Comparison of ENCODE assay signal across 10 mouse cellular contexts in the genomic region with DNA sequence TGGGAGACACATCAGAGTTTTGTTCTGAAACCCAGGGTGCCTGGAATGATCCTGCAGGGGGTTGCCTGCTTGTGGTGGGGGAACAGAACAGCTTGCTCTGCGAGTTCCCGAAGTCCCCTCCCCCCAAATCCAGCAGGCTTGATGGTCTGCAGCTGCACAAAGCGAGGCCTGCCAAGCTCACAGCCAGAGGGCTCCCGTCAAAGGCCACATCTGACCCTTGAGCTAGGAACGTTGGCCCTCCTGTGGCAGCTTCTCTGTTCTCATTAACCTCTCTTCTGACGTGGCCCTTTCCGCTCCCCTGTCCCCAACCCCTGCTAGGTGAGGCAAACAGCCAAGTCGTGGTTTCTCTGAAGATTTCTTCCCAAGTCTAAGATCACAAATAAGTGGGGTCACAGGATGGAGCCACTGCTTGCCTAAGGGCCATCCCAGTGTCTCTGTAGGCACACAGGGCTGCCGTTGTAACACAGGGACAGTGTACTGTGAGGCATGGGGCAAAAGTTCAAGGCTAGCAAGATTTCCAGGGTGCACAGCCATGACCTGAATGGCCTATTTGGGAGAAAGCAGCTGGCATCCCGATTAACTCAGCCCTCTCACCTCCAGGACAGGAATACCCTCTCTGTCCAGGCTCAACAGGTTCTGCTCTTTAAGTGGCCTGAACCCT. TPM values are rescaled to one million over a fixed set of nuclear protein-coding genes. Genes with fewer than 3 reads are reported as not detected.
A peak's percentile ranks its signal among the peaks of the same experiment; 100 is the strongest.
DNase-seq lines count a peak whose midpoint lies in the region; ATAC-seq lines count a peak whose summit lies in the region.
"Had no signal": no experiment of that assay in that cellular context is flagged by ENCODE, and none has a peak within 500 bp of the region (broad histone marks: within the 10 kb centered on the region; RNA-seq: fewer than 3 reads in every experiment).

No protein-coding gene starts in this region.

- no peaks in the 10 kb centered on the region for H3K4me1 ChIP-seq in intestine, embryonic 15.5 days (replicated peaks)
- peaks cover 2% of the 10 kb centered on the region for H3K4me1 ChIP-seq in liver, embryonic 16.5 days (ENCODE audit: control insufficient read depth, low read depth, low read length)

- 19% methylated on average over 10 of the region's 10 CpGs for WGBS in intestine, embryonic 15.5 days
- 46% methylated on average over 10 of the region's 10 CpGs for WGBS in liver, embryonic 16.5 days (ENCODE audit: insufficient replicate concordance)

- no peaks in the 10 kb centered on the region for H3K27me3 ChIP-seq in intestine, embryonic 15.5 days (replicated peaks)
- H3K27me3 ChIP-seq in liver, embryonic 16.5 days (ENCODE audit: control insufficient read depth, insufficient read depth, low read depth, low read length): no peaks in the 10 kb centered on the region

- peak; percentile 47 for ATAC-seq in intestine, embryonic 15.5 days
- peak; percentile 49; the same call in 1 of the 2 replicates for ATAC-seq in liver, embryonic 16.5 days (ENCODE audit: low read depth)

- no peaks in the 10 kb centered on the region for H3K9me3 ChIP-seq in intestine, embryonic 15.5 days
- no peaks in the 10 kb centered on the region for H3K9me3 ChIP-seq in liver, embryonic 16.5 days (replicated peaks; ENCODE audit: control insufficient read depth, low read length)

- no peak overlapping the region for H3K9ac ChIP-seq in intestine, embryonic 15.5 days
- H3K9ac ChIP-seq in liver, embryonic 16.5 days (ENCODE audit: low read depth, low read length): no peak overlapping the region

- no peak overlapping the region for H3K4me2 ChIP-seq in intestine, embryonic 15.5 days (replicated peaks)
- no peak overlapping the region for H3K4me2 ChIP-seq in liver, embryonic 16.5 days (ENCODE audit: low read depth, low read length)

- H3K36me3 ChIP-seq in intestine, embryonic 15.5 days: no peaks in the 10 kb centered on the region
- no peaks in the 10 kb centered on the region for H3K36me3 ChIP-seq in liver, embryonic 16.5 days (ENCODE audit: control insufficient read depth, insufficient read depth)

- H3K27ac ChIP-seq in intestine, embryonic 15.5 days: no peak overlapping the region
- no peak overlapping the region for H3K27ac ChIP-seq in liver, embryonic 16.5 days (ENCODE audit: low read length)

- DNase-seq in cerebellum, adult 9-11 months: peak; percentile 37
- no peak for DNase-seq in cerebellum, adult 8-10 months
- peak; percentile 13 for DNase-seq in R1 (ENCODE audit: low read depth, low spot score)
- DNase-seq in retina, postnatal 1 day: peak; percentile 82
- DNase-seq in urinary bladder, adult 18-20 months (ENCODE audit: low spot score in 2 of 2): no peak
- no peak for DNase-seq in ovary, postnatal 10 days (ENCODE audit: low spot score)

- H3K4me3 ChIP-seq in intestine, embryonic 15.5 days (replicated peaks): no peak overlapping the region
- H3K4me3 ChIP-seq in liver, embryonic 16.5 days (ENCODE audit: low read depth, low read length): no peak overlapping the region
- H3K4me3 ChIP-seq: myocyte had no signal

RNA-seq across cellular contexts. Expression of gene Slc6a12, which starts 12.9 kb away (rescaled TPM):
- polyA plus RNA-seq in intestine, embryonic 15.5 days (2015; fragmentation: Nextera tagmentation; extraction: Ambion mirVana): 0.11 and 0.19 TPM in 2 replicates
- 3.4 and 4.0 TPM in 2 replicates for polyA plus RNA-seq in liver, embryonic 16.5 days (2015; fragmentation: Nextera tagmentation; extraction: Ambion mirVana)
- polyA plus RNA-seq: heart, embryonic 14.5 days; myocyte had no signal

RNA-seq across cellular contexts. Expression of gene Slc6a13, which starts 30.0 kb away (rescaled TPM):
- 1.3 and 1.6 TPM in 2 replicates for polyA plus RNA-seq in intestine, embryonic 15.5 days (2015; fragmentation: Nextera tagmentation; extraction: Ambion mirVana)
- polyA plus RNA-seq in liver, embryonic 16.5 days (2015; fragmentation: Nextera tagmentation; extraction: Ambion mirVana): 40.1 and 43.3 TPM in 2 replicates

Comparison
In these comparisons a context has a peak if more than half of its experiments do, and no peak if none do; other contexts are left out.
1. DNase-seq: peak in cerebellum, adult 9-11 months (single experiment), R1 (single experiment) and retina, postnatal 1 day (single experiment); none in cerebellum, adult 8-10 months (single experiment), urinary bladder, adult 18-20 months (0 of 2) and ovary, postnatal 10 days (single experiment).
2. RNA of gene Slc6a13, which starts 30.0 kb away (polyA plus RNA-seq): 40.1 to 43.3 TPM in liver, embryonic 16.5 days; 1.3 to 1.6 TPM in intestine, embryonic 15.5 days; every median in the first group is over 10 times any median in the second.